Mouse (Mus musculus): Measurements from ENCODE around the gene Rhobtb3. TPM values are rescaled to one million over a fixed set of nuclear protein-coding genes. Genes with fewer than 3 reads are reported as not detected.
A peak's percentile ranks its signal among the peaks of the same experiment; 100 is the strongest.
"Not testable (repeated sequence)": the region's sequence is repeated elsewhere in the genome, so short reads cannot be mapped to it uniquely, and the experiment has no call there.

Rhobtb3 gene
- total RNA-seq, 2 experiments from 2014 or later = 11.6 to 15.8 TPM

DNA sequence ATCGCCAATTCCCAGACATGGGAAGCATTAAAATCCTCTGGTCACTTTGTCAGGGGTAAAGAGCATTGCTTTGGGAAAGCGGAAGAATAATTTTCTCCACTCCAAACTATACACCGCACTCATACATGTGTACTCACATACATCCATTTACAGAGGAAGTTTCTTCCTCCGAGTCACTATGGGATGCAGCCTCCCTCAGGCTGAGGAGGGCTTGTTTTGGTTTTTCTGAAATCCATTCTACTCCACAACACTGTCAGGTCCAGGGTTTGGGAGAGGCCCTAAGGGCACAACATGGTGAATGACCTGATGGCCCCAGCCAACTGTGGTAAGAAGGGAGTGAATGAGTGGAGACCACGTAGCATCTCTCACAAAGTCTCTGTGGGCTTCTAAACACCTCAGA, 14.7 kb downstream of the Rhobtb3 start:
- DNase-seq = not testable (repeated sequence)

DNA sequence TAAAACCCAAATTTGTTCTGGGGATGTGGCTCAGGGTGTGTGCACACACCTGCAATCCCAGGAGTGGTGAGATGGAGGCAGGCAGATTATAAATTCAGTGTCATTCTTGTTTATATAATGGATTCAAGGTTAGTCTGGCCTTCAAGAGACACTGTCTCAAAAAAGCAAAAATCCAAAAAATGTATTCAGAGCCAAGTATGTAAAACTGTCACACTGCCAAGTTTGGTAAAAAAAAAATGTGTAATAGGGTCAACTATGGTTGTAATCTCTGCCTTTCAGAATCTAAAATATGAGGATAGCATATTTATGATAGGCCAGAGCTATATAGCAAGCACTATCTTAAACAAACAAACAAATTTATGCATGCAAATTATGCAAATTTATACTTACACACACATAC, 15.8 kb downstream of the Rhobtb3 start:
- no peak for DNase-seq

DNA sequence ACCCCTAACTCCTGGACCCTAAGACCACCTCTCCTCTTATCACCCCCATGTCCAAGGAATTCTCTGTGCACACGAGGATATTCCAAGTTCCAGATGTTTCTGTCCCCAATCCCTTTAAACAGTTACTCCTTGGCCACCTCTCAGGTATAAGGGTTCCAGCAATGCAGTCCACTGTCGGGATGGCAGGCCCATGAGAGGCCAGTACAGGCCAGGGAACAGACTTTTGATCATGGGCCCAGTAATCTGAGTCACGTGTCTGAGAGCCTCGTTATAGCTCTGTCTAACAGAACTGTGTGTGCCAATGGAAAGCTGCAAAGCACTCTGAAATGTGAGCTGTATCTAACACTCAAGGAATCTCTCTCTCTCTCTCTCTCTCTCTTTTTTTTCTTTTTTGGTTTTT, 29.6 kb downstream of the Rhobtb3 start:
- peak; percentile 47 for DNase-seq

DNA sequence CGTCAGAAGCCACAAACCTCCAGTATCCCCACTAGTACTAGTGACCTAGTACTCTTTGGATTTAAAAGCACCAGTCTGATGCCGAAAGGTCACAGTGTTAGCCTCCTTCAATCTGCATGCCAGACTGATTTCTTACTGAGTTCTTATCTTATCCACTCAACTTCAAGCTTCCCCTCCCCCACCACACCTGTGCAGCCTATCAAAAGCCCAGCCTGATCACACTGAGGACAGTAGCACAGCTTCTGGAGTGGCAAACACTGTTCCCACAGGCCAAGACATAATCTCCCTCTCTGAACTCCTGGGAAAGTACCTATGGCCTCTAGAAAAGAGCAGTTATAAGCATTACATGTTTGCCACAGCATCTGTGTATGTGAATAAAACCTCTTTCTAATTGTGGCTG, 35.5 kb downstream of the Rhobtb3 start:
- no peak for DNase-seq

DNA sequence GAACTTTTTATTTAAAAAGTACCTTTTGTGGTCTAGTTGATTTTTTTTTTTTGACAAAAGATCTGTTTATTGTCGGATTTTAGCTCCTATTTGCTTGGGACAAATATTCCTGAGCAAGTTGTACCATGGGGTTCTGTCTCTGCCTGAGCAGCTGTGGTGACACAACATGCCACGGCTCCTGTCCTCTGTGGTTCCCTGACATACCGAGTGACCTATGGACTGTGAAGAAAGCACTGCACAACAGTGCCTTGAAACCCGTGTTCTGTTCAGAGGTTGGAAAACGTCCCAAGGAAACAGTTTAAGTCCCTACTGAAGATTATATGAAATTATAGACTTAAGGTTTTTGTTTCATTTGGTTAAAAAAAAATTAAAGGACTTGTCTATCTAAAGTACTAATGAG, 36.6 kb downstream of the Rhobtb3 start:
- DNase-seq = no peak

DNA sequence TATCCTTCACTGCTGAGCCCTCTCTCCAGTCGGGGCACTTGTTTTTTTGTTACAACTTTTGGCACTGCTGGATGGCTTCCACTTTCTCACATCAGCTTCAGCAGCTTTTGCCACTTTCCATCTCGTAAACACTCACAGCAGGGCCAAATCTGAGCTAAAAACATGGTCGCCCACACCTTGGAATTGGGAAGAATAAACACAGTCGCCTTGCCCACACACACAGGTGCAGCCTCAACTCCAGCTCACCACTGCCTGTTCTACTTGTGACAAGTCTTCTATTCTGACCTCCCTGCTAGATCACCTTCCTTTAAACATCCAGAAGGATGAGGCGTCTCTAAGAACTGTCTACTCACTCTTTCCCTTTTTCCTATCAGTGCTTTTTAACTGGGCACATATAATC, 39.1 kb downstream of the Rhobtb3 start:
- no peak for DNase-seq

DNA sequence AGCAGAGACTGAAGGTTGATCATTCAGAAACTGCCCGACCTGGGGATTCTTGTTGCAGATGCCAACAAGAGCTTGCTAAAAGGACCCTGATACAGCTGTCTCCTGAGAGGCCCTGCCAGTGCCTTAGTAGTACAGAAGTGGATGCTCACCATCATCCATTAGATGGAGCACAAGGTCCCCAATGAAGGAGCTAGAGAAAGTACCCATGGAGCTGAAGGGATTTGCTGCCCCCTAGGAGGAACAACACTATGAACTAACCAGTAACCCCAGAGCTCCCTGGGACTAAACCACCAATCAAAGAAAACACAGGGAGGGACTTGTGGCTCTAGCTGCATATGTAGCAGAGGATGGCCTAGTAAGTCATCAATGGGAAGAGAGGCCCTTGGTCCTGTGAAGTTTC, 42.8 kb downstream of the Rhobtb3 start:
- not testable (repeated sequence) for DNase-seq

DNA sequence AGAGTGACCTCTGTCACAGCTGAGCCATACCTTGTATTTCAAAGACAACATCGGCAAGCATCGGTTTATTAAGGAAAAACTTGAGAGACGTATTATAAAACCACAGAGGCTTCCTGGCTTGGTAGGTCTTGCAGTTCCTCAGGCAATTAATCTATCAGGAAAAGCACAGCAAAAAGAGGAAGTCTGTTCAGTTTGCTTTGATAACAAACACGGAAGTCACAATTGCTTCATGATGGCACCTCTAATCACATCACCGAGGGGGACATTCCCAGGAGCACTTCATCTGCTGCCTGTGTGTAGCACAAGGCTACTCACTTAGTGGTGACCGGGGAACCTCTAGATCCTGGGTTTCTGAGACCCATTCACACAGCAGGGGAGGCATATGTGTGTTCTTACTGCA, 50.8 kb downstream of the Rhobtb3 start:
- DNase-seq = no peak

DNA sequence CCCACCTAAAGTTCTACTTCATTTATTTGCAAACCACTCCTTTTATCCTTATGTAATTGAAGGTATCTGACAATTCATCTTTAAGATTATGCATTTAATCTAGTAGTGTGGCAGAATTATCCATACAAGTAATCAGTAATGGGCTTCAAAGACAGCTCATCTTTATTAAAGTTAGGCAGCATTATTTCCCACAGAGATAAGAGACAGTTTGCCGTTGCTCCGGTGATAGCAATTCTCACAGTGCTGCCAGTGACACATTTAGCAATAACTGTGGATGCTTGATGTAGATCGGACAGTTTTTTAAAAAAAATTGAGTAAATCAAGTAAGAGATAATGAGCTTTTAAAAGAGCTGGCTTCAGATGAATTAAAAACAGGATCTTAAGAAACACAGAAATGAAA, 51.4 kb downstream of the Rhobtb3 start:
- DNase-seq = no peak

DNA sequence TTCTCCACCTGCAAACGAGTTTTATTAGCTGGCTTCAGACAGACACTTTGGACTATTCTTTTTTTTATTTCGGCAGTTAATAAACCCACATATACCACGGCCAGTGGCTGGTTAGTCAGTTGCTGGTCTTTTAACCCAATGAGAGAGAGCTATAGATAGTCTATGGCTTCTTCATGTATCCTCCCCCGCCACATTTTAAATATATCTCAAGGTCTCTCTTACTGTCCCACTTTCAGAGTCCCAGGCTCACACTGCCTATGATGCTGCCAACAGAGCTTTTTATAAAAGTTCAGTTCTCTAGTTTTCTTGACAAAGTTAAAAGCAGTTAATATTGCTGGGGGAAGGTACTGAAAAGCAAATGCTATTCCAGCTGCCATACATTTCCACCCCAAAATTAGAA, 51.9 kb downstream of the Rhobtb3 start:
- no peak for DNase-seq

DNA sequence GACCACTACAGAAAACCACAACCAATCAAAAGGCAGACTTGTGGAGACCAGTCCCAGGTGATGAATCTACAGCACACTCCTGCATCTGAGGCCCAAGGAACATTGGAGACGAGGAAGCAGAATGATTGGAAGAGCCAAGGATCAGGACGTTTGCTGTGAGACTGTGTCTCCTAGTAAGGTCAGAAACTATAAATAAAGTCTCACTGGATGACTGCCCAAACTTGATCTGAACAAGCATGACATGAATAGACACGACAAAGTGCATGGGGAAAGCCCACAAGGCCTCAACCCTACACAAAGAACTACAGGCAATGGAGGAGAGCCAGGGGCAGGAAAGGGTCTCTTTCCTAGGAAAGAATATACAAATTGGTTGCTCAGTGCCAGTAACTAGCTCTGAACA, 59.9 kb downstream of the Rhobtb3 start:
- no peak for DNase-seq

DNA sequence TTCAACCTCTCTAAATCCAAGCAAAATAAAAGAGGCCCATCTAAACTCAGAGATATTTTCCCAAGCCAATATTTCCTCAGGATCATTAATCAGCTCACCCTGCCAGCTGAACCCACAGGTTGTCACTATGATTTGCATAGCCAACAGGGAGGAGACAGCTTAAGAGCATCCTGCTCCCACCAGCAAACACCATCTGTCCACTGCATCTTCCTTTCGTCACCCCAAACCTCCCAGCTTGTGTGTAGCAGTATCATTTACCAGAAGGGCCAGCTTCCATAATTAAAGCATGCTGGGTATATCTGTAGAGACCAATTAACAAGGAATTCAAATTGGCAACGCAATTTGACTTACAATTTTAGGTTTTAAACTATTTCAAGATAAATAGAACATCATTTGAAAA, 63.2 kb downstream of the Rhobtb3 start:
- DNase-seq = no peak

DNA sequence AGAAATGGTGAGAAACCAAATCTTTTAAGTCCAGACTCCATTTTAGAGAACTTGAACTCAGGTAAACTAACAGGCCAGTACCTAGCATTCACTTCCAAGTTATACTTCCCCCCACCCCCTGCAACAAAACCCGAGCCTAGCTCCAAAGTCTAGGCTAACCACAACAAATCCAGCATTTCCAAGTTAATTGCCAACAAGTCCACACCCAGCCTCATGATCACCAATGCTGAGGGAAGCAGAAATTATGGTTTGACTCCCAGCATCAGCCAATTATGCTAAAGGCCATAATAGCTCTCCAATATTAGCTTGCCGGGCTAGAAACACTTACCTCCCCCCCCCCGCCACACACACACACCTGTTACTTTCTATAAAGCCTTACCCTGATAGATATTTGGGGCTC, 64.0 kb downstream of the Rhobtb3 start:
- DNase-seq = no peak

DNA sequence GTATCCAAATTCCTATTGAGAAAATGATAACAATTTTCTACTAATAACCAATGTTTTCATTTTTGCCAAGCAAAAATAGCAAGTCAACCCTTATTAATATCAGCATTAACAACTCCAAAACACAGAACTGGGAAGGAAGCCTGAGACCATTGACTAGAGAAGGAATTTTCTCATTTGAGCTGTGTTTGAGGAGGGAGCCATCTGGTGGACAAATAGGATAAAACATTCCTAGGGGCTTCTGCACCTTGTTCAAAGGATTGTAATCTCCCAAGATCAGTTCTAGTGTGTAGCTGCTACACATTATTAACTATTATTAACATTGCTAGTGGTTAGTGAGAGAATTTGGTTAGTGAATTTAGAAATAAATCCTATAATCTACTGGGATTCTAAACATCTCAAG, 65.8 kb downstream of the Rhobtb3 start:
- no peak for DNase-seq

DNA sequence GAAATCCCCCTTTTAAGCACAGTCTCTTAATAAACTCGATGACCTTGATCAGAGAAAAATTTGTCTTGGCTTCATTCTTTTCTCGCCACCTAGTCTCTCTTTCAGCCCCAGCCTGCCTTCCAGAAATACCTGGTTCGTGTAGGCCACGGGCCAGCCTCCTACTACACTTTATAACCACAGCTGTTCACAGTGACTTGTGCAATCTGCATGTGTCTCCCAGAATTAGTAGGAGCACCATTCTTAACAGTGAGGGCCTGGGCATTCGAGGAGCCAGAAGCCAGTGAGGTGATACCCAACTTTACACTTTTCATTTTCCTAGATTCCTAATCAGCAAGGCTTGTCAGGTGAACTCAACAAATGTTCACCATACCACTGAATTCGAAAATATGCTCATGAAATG, 67.1 kb downstream of the Rhobtb3 start:
- no peak for DNase-seq

DNA sequence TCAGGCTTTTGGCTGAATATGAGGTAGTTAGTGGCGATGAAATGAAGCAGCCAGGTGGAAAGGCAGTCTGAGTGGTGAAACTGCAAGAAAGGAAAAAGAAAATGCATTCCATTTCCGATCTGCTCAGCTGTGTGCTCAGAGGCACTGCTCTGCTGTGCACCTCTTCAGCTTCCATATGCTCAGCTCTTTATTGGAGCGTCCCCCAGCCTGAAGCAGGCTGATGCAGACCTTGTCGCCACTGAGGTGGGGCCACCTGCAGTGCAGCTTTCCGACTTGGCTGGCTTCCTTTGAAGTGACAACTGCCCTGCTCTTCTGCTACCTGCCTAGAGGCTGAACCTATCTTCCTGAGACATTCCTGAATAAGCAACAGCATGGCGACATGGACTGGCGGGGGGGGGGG, 67.5 kb downstream of the Rhobtb3 start:
- not testable (repeated sequence) for DNase-seq

DNA sequence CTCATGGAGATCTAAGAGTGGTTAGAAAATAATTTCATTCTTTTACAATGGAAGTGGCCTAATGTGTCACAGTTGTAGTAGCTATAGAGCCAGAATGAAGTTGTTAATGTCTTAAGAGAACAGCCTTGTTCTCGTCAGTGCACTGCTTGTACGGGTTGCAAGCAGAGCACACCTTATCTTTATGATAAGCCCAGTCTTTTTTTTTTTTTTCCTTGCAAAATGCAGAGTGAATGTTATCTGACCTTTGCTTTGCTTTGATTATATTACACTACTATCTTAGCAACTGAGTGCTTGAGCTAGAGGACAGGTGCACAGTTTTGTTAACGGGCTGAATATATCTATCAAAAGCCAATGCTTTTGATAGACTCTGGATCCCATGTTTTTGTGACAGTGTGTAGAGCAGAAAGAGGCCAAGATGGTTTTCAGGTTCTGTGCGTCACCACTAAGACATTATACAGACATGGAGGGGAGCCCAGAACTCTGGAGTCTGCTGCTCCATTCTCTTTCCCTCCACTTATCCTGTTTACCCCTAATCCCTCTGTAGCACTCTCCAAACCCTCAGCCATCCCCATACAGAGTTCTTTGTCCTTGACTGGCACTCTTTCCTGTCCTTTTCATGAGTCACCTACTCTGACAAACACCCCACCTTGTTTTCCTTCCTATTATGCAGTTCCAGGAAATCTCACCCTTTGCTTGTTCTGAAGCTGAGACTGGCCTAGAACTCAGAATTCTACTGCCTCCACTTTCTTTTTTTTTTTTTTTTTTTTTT, 68.9 kb downstream of the Rhobtb3 start:
- DNase-seq = no peak

DNA sequence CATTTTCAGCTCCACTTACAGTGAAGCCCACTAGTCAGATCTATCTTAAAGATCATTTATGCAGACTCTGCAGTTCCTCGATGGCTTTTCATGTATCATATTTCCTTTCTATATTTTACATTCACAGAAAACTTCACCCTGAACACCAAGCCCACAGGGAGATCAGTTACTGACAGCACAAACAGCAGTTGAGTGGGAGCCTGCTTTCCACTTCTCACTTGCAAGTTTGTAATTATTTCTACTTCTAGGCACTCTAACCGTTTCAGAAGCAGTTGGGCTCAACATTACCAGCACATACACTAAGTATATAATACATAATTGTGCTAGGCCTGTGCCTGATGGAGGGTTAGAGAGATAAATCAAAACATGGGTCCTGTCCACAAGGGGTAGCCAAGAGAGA, 75.8 kb downstream of the Rhobtb3 start:
- no peak for DNase-seq

DNA sequence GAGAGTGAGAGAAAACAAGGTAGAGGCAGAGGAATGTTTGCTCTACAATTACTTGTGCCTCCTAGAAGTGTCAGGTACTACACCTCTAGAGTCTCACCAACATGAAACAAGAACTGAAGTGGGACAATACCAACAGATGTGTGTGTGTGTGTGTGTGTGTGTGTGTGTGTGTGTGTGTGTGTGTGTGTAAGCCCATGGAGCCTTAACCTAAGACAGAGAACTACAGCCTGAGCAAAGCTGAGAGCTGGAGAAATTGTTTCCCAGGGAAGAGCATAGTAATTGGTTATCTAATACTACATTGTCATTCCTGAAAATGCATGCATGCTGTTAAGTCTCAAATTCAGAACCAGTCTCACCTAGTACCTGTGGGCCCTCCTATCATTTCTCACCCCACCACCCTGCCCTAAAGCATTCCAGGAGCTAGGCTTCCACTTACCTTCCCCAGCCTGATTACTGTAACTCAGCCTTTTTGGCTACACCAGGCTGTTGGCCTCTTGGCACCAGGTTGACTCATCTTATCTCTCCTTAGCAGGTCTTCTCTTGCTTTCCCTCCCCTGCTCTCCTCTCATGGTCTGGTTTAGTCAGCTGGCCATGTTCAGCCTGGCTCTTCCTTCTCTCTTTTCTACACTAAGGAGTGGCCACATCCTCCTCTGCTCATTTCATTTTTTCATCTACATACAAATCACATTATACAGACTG, 78.1 kb downstream of the Rhobtb3 start:
- no peak for DNase-seq

DNA sequence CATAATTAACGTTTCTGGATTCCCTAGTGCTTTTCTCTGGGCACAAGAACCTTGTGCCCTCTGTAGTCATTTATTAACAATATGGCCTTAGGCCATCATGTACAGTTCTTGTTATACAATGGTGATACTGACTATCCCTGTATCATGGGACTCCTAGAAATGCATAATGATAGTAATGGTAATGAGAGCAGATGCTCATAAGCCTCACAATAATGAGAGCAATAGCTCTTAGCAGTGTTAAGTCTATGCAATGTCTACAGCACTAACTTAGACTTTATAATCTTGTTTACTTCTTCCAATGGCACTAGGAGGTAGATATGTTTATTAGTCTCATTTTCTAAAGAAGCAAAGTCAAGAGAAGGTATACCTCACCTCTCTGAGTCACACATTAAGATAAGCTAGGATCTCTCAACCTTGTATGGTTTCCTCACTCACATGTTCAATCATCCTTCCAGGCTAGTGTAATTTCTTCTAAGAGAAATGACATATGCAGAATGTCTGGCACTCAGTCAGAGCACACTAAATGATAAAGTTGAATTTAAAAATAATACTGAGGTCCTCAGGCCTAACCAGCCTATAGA, 84.4 kb downstream of the Rhobtb3 start:
- DNase-seq = no peak

DNA sequence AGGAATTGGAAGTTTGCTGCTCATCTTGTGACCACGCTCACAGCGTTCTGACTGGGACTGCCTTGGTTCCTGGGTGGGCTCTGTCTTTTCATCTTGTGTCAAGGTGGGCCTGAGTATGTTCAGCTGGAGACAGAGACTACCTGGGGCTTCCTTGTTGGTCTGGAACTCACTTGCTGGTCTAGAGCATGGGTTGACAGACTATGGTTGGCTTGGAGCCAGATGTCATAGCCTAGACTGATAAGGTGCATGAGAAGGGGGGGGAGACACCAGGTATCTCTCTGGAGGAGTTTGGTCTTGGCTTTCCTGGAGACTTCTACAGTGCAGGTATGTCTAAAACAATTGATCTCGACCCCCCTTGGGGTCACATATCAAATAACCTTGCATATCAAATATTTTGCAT, 90.6 kb downstream of the Rhobtb3 start:
- DNase-seq = no peak

DNA sequence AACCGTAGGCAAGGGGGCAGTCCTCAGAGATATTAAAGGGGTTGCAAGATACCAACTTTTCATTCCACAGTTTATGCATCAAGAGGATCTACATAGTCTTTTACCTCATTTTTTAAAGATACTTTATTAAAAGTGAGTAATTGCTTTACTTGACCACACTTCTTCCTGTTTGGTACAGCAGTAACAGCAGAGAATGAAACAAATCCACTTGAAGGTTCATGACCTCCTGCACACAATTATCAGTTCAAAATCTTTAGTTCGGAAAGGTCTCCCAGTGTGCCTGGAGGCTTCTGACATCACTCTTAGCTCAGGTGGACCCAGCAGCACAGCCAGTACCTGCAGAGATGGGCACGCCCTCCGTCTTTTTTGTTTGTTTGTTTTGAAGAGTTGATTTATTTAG, 91.7 kb downstream of the Rhobtb3 start:
- no peak for DNase-seq

DNA sequence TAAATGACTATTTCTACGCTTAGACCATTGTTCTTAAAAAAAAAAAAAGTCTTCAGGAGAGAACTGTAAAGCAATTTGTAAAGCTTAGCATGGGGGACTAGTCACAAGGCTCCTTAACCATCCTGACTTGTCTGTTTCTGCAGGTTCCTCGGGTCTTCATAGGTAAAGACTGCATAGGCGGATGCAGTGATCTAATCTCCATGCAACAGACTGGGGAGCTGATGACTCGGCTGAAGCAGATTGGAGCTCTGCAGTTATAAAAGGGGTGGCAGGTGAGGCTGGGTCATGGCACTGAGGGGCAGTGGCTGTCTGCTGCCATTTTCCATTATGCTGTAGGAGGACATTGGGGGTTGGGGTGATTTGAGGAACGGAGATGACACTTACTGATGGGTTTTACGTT, 96.7 kb downstream of the Rhobtb3 start:
- no peak for DNase-seq
